Mouse (Mus musculus): ENCODE results near the gene Snx33. TPM values are rescaled to one million over a fixed set of nuclear protein-coding genes. Genes with fewer than 3 reads are reported as not detected.

Snx33 gene
- polyA plus RNA-seq, 1 experiment from 2014 or later: 9.5 TPM

DNA sequence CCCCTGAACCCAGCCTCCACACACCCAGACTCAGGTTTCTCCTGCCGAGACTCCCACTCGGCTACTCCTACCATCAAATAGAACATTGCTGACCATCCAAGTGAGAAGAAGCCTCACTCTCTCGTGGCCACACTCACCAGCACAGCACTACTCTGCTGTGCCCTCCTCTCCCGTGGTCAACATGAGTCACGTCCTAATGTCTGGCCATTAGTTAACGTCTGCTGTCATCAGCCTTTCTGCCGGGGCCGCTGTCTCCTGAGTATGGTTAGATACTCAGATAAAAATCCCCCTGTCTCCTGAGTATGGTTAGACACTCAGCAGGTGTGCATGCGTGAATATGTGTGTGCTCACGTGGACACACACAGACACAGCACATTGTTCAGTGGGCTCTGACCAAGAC, 57.4 kb downstream of the Snx33 start:
- ATAC-seq (ENCODE audit: insufficient number of reproducible peaks, insufficient read depth, low FRiP score, low read depth): no peak
- no peak overlapping the region for H3K4me3 ChIP-seq (ENCODE audit: low read depth, low read length)
- no peaks in the 10 kb centered on the region for H3K36me3 ChIP-seq (ENCODE audit: control insufficient read depth, insufficient read depth, low read length)
- no peaks in the 10 kb centered on the region for H3K9me3 ChIP-seq (ENCODE audit: control insufficient read depth, low read depth, low read length)
- H3K27me3 ChIP-seq (ENCODE audit: control insufficient read depth, insufficient read depth, low read length): no peaks in the 10 kb centered on the region
- 40% methylated on average over 10 of the region's 10 CpGs for WGBS
- H3K4me2 ChIP-seq (replicated peaks; ENCODE audit: low read depth, low read length): no peak overlapping the region
- peak overlapping the region; percentile 21; the same call in 1 of the 2 replicates for H3K27ac ChIP-seq (ENCODE audit: low read length)
- peaks cover 46% of the 10 kb centered on the region for H3K4me1 ChIP-seq (ENCODE audit: control insufficient read depth, insufficient read depth, low read length)
- H3K9ac ChIP-seq (replicated peaks; ENCODE audit: low read depth, low read length): no peak overlapping the region

DNA sequence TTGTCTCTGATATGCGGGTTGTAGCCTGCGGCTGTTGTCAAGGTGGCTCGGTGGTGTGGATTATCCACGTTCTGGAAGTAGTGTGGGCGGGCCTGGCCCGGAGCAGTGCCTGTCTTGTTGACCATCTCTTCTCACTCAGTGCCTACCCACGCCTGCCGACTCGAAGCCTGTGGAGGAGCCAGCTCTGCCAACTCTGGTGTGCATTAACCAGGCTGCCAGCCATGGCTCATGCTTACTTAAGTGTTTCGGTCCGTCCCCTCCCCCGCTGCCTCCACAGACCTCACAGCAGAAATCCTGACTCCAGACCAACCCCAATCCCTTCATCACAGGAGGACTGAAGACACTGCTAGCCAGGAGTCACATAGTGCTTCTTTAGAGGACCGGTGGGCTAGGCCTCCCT, 58.6 kb downstream of the Snx33 start:
- ATAC-seq (ENCODE audit: insufficient number of reproducible peaks, insufficient read depth, low FRiP score, low read depth): no peak
- no peaks in the 10 kb centered on the region for H3K27me3 ChIP-seq (ENCODE audit: control insufficient read depth, insufficient read depth, low read length)
- H3K4me2 ChIP-seq (replicated peaks; ENCODE audit: low read depth, low read length): no peak overlapping the region
- no peak overlapping the region for H3K9ac ChIP-seq (replicated peaks; ENCODE audit: low read depth, low read length)
- H3K27ac ChIP-seq (ENCODE audit: low read length): no peak overlapping the region
- no peaks in the 10 kb centered on the region for H3K9me3 ChIP-seq (ENCODE audit: control insufficient read depth, low read depth, low read length)
- H3K4me1 ChIP-seq (ENCODE audit: control insufficient read depth, insufficient read depth, low read length): peaks cover 51% of the 10 kb centered on the region
- 69% methylated on average over 13 of the region's 13 CpGs for WGBS
- no peak overlapping the region for H3K4me3 ChIP-seq (ENCODE audit: low read depth, low read length)
- no peaks in the 10 kb centered on the region for H3K36me3 ChIP-seq (ENCODE audit: control insufficient read depth, insufficient read depth, low read length)

DNA sequence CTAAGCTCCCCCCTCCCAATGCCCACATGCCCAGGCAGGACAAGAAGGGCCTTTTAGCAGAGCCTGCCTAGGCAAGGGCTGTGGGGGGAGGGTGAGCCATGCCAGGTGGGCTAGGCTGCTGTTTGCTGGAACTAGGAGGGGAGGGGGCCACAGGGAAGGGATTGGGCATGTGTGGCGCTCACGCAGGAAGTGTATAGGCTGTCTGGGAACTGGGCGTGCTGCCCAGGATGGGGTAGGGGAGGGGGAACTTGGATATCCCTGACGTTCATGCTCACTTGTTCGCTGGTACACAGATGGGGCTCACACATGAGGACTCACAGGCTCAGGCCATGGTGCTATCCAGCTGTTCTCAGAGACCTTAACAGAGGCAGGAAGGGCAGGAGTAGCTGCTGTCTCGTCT, 59.9 kb downstream of the Snx33 start:
- Histone ChIP-seq H3K9me3 (ENCODE audit: control insufficient read depth, low read depth, low read length) (no peaks in the 10 kb centered on the region), H3K9ac (replicated peaks; ENCODE audit: low read depth, low read length) (no peak overlapping the region), H3K4me3 (ENCODE audit: low read depth, low read length) (no peak overlapping the region), H3K36me3 (ENCODE audit: control insufficient read depth, insufficient read depth, low read length) (no peaks in the 10 kb centered on the region), H3K27ac (ENCODE audit: low read length) (peak overlapping the region; percentile 56; the same call in 1 of the 2 replicates), H3K27me3 (ENCODE audit: control insufficient read depth, insufficient read depth, low read length) (no peaks in the 10 kb centered on the region), H3K4me2 (replicated peaks; ENCODE audit: low read depth, low read length) (peak overlapping the region; percentile 11), H3K4me1 (ENCODE audit: control insufficient read depth, insufficient read depth, low read length) (peaks cover 64% of the 10 kb centered on the region)
- 19% methylated on average over 6 of the region's 6 CpGs for WGBS
- peak; percentile 73; the same call in 1 of the 2 replicates for ATAC-seq (ENCODE audit: insufficient number of reproducible peaks, insufficient read depth, low FRiP score, low read depth)

Other genes starting within 250 kb of the Snx33 start
- 3.0 and 3.5 TPM in 2 replicates for gene Lingo1, start 131.9 kb downstream of the Snx33 start, polyA plus RNA-seq (2014; fragmentation: Nextera tagmentation; extraction: Ambion mirVana)
- 1.7 and 1.9 TPM in 2 replicates for gene Odf3l1, start 63.7 kb downstream of the Snx33 start, polyA plus RNA-seq (2014; fragmentation: Nextera tagmentation; extraction: Ambion mirVana)
- 16.1 and 17.5 TPM in 2 replicates for gene Cspg4, start 63.3 kb downstream of the Snx33 start, polyA plus RNA-seq (2014; fragmentation: Nextera tagmentation; extraction: Ambion mirVana)
- 76.8 and 78.1 TPM in 2 replicates for gene Imp3, start 9.1 kb upstream of the Snx33 start, polyA plus RNA-seq (2014; fragmentation: Nextera tagmentation; extraction: Ambion mirVana)
- gene Snupn, start 22.5 kb upstream of the Snx33 start, polyA plus RNA-seq (2014; fragmentation: Nextera tagmentation; extraction: Ambion mirVana): 19.5 and 21.9 TPM in 2 replicates
- 28.0 and 32.6 TPM in 2 replicates for gene Ptpn9, start 66.6 kb upstream of the Snx33 start, polyA plus RNA-seq (2014; fragmentation: Nextera tagmentation; extraction: Ambion mirVana)
- gene Sin3a, start 143.7 kb upstream of the Snx33 start, polyA plus RNA-seq (2014; fragmentation: Nextera tagmentation; extraction: Ambion mirVana): 42.7 and 46.4 TPM in 2 replicates
- gene Man2c1, start 202.3 kb upstream of the Snx33 start, polyA plus RNA-seq (2014; fragmentation: Nextera tagmentation; extraction: Ambion mirVana): 43.7 and 45.3 TPM in 2 replicates
- 7.0 and 10.2 TPM in 2 replicates for gene Neil1, start 219.9 kb upstream of the Snx33 start, polyA plus RNA-seq (2014; fragmentation: Nextera tagmentation; extraction: Ambion mirVana)
- gene Commd4, start 230.0 kb upstream of the Snx33 start, polyA plus RNA-seq (2014; fragmentation: Nextera tagmentation; extraction: Ambion mirVana): 91.9 and 94.8 TPM in 2 replicates

All from stomach, embryonic 14.5 days (tissue).